Mouse (Mus musculus) adrenal gland, adult 18-20 months (tissue): ENCODE measurements at regions not wholly inside any gene's neighbourhood (a gene's known extent, or its start where the extent isn't known, plus 50 kb on each side); places are given as distances from the start of the nearest gene placed in this dataset.

Experiments used
- DNase-seq, 2 experiments: peaks; one replicate each; pipeline ENCODE4 v3.0.0; 2021 to 2022; ENCODE audit warnings: low spot score in 2 of 2

DNA sequence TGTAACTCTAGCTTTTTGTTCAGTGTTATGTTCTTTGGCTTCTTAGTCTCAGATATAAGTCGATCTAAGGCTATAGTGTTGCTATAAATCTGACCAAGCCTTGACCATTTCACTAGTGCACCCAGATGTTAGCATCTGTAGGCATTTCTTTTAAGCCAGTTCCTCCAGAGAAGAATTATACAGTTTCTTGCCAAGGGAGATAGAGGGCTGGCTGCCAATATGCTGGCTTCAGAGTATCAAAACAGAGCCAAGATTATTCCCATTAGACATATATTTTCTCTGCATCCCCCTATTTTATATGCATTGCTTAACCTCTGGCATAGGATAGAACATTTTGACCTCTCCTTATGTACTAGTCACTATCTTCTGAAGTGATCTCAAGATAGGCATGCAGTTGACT lies 487.5 kb downstream of the Synb start:
- no peak for DNase-seq

DNA sequence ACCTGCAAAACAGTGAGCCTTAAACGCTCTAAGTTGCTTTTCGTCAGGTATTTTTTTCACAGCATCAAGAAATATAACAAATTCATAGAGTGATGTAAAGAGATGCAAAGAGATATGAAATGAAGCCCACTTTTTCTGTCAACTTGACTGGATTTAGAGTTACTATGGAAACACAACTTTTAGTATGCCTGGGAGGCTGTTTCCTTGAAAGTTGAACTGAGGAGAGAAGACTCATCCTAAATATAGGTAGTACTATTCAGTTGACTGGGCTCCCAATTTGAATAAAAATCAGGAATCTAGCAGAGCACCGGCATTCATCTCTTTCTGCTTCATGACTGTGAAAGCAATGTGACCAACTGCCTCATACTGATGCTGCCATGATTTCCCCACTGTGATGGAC lies 509.7 kb downstream of the Synb start:
- no peak for DNase-seq

DNA sequence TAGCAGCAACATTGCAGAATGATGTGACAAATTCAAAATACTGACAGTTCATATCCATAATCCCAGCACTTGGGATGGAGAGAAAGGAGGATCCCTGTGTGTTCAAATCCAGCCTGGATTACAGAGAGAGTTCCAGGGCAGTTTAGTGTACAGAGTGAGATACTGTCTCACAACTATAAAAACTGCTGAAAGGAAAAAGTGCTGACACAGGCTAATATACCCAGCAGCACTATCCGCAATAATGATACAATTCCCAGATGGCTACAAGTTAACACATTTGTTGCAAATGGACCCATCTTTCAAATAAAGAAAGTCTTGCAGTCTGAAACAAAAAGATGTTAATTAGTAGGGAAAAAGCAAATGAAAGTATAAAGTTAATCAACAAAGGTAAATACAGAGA lies 510.9 kb downstream of the Synb start:
- no peak for DNase-seq

DNA sequence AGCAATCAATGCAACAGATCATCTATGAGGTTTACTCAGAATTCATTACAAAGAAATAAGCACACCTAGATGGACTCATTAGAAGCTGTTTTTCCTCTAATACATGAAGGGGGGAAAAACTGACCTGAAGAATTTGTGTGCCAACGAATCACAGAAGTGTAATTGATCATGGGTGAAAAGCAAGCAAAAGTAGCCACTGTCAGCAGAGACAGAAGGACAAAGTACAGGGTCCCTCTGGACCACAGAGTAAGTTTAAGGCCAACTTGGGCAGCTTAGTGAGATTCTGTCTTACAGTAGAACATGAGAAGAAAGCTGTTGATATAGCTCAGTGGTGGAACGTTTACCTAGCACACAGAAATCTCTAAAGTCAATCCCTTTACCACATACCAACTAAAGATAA lies 523.7 kb downstream of the Synb start:
- no peak for DNase-seq

DNA sequence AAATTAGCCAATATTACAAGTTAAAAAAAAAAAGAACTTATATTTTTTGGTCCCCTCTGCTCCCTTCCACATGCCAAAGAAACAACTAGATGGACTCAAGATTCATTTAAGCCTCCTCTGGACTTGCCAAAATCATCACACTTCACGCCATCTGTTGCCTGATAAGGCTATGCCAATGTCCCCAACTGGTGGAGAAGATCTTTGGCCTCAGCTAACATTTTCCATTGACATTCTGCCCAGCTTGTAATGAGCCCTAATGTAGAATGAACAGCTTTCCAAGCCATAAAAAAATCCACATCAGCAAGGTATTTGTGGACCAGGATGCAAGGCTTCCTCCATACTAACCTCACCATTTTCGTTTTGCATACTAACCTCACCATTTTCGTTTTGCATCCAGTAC lies 531.2 kb downstream of the Synb start:
- DNase-seq = no peak

DNA sequence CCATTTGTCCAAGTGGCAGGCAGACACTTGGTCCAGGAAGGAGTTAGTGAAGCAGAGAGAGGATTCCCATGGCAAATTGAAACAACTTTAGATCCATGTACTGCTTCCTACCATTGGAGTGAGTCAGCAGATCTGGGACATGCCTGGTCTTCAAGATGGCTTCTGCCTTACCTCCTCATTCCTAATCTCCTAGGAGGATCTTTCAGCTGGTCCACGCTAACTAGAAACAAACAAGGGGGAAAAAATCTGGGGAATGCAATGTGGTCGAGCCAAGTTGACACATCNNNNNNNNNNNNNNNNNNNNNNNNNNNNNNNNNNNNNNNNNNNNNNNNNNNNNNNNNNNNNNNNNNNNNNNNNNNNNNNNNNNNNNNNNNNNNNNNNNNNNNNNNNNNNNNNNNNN lies 549.4 kb downstream of the Synb start:
- DNase-seq = no peak

DNA sequence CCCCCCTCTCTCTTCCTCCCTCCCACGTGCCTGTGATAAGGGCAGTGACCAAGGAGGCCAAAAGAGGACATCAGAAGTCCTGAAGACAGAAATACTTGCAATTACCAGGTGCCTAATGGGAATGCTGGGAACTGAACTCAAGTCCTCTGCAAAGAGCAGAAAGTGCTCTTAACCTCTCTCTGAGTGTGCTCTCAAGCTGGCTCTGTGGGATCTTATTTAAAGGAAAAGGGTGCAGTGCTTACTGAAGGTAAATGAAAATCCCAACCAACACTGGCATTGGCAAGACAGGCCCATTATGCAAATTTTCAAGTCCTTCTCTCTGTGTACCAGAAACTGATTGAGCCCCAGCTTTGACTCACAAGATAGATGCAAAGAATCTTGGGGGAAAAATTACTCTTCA lies 555.6 kb downstream of the Synb start:
- DNase-seq = no peak

DNA sequence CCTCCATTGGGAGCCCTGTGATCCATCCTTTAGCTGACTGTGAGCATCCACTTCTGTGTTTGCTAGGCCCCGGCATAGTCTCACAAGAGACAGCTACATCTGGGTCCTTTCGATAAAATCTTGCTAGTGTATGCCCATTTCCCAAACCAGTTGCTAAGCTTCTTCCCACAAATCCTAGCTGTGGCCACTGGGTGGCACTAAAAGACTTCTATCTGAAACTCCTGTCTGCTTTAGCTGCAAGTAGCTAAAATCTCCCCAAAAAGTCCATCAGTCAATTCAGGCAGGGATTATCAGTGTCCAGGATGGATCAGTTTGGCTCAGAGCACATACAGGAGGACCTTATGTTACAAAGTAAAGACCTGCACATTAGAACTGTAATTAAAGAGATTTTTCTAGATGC lies 558.3 kb downstream of the Synb start:
- DNase-seq = peak; percentile 46 to 64

DNA sequence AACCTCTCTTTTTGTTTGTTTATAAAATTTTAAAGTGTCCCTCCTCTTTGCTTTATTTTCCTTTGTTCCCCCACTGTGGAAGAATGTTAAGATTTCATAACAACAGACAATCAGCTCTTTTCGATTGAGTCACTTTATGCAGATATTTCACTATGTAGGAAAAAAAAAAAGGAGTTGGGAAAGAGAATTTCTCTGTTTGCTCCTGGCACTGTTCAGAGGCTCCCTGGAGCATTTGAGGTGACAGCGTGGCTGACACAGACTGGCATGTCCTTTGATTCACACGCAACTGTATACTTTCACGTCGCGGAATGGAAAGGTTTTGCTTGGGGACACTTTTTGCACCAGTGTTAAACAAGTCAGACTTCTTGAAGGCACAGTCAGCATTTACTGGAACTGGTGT lies 572.9 kb downstream of the Synb start:
- DNase-seq = no peak

DNA sequence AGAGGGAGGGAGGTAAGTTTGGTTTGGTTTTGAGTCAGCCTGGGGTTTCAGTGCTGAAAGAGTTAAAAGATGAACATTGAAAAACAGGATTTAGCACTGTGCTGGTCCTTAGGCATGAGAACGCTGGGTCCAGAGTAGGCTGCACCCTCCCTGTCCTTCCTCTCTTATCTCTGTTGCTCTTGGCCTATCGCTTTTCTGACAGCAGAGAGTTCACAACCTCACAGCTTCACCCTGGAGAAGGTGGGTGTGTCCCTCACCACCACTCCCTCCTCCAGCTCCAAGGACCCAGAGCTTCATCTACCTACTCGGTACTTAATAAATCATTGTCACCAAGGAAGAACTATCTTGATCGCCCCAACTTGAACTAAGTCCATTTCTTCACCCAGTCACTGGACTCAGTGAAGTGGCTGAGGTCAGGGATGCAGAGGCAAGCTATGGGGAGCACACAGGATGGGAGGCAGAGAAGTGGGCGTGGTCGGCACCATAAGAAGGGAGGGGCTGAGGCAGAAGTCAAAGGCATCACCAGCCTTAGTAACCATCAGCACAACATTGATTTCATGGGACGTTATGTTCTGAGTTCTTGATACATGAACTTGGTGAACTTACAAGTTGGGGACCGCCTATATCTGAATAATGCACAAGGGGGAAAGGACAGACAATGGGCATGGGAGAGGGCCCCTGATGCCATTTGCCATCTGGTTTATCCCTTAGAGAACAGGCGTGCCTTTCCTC lies 574.5 kb downstream of the Synb start:
- DNase-seq = no peak

DNA sequence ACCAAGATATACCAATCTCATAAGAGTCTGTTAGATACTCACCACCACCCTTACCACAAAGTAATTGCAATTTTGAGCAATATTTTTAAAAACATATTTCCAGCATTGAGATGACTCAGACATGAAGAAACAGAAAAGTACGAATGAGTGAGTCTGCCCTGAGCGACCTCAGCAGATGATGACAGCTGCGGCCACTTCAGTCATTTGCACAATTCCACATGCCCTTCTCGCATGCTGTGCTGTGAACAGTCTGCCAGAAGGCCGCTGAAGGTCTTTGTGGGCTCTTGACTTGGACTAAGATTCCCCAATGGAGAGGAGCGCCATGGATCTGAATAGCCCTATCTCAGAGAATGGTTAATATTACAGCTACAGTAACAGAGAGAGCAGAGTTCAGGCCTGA lies 575.3 kb downstream of the Synb start:
- DNase-seq = no peak
